Mouse (Mus musculus): ENCODE measurements around the gene Sema6d.

- TF ChIP-seq CTCF (IDR thresholded peaks at IDR 0.05; ENCODE audit: borderline replicate concordance, extremely low read depth, insufficient read depth, insufficient read length) (no peak), POLR2A (IDR thresholded peaks at IDR 0.05; ENCODE audit: borderline replicate concordance, extremely low read depth, insufficient read depth, insufficient read length, poor library complexity, severe bottlenecking) (no peak)
These were observed 187.7 kb downstream of the Sema6d start for GRCm38 (mm10) chr2:124277492-124277891.

All from brain, embryonic 14.5 days (tissue).